8 mouse cellular contexts compared by ENCODE assay signal in the genomic region with DNA sequence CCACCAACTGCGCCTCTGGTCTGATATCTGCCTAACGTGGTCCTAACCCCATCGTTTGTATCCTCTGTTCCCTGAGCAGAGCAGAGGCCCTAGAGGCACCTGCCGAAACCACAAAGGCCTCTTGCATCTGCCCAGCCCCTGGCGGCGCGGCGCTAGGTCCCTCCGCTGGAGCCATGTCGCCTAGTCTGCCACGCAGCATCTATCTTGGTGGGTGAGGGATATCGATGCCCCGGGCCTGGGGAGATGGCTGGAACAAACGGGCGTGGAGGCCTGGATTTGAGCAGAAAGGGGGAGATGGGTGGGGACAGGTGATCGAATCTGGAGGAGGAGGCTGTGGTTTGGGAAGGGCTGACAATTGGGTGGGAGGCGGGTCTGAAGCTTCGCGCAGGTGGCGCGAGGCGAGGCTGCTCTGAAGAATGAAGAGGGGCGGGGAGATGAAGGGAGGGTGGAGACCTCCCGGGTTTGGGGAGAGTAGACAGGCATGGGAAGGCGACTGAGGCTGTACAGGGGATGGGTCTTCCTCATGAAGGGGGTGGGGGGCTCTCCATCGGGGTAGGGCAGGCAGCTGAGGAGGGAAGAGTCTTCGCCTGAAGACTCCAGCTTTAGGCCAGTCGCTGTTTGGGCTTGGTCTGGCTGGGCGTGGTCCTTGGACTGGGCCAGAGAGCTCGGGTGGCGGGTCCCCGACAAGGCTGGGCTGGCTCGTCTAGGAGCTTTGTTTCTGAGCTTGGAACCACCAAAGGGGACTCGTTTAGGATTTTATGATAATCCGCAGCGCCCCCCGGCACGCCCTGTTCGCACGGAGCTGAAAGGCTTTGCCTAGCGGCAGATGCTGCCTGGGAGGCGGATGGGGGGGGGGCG. TPM values are rescaled to one million over a fixed set of nuclear protein-coding genes. Genes with fewer than 3 reads are reported as not detected.
DNase-seq lines count a peak whose midpoint lies in the region; ATAC-seq and TF ChIP-seq lines count a peak whose summit lies in the region.

No protein-coding gene starts in this region.

- WGBS in heart, embryonic 12.5 days = 1% methylated on average over 42 of the region's 43 CpGs
- WGBS in neural tube, embryonic 12.5 days = under 1% methylated on average over 42 of the region's 43 CpGs

- H3K4me1 ChIP-seq in testis, adult 2 months (ENCODE audit: control insufficient read depth, insufficient read depth, low read length) = peaks cover 25% of the 10 kb centered on the region
- peaks cover 23% of the 10 kb centered on the region for H3K4me1 ChIP-seq in heart, embryonic 12.5 days (replicated peaks)
- H3K4me1 ChIP-seq in neural tube, embryonic 12.5 days = peaks cover 21% of the 10 kb centered on the region

- peak; percentile 5 for DNase-seq in adrenal gland, postnatal 10 days
- no peak for DNase-seq in adrenal gland, postnatal 4 days (ENCODE audit: low spot score in 2 of 2)
- DNase-seq in testis, postnatal 14 days (ENCODE audit: low spot score) = no peak
- peak; percentile 17 to 23 for DNase-seq in left cerebral cortex, postnatal 36 days (ENCODE audit: low spot score in 2 of 2)
- DNase-seq in natural killer cell, adult 2 months (ENCODE audit: low spot score in 2 of 2) = no peak

- H3K36me3 ChIP-seq in testis, adult 2 months (ENCODE audit: control insufficient read depth, insufficient read depth, low read length) = no peaks in the 10 kb centered on the region
- H3K36me3 ChIP-seq in heart, embryonic 12.5 days = no peaks in the 10 kb centered on the region
- H3K36me3 ChIP-seq in neural tube, embryonic 12.5 days = no peaks in the 10 kb centered on the region

- H3K27ac ChIP-seq in testis, adult 2 months (ENCODE audit: control insufficient read depth, insufficient read depth, low read depth, low read length) = no peak overlapping the region
- H3K27ac ChIP-seq in heart, embryonic 12.5 days (ENCODE audit: poor library complexity, severe bottlenecking) = no peak overlapping the region
- peak overlapping the region; percentile 68 for H3K27ac ChIP-seq in neural tube, embryonic 12.5 days

- intact Hi-C loops in left cerebral cortex, postnatal 36 days (cut with DNase I) = loop anchor here (5.0 to 10.0 kb wide), 2 partner anchors 85 to 202 kb away; a partner anchor contains a TSS

- ATAC-seq in heart, embryonic 12.5 days (ENCODE audit: insufficient number of reproducible peaks, low FRiP score) = peak; percentile 51; the same call in 1 of the 2 replicates
- peak; percentile 38 for ATAC-seq in neural tube, embryonic 12.5 days (ENCODE audit: low FRiP score, low read depth)

- no peak for TF ChIP-seq CTCF in testis, adult 2 months (IDR thresholded peaks at IDR 0.05; ENCODE audit: control insufficient read depth, insufficient read depth, insufficient replicate concordance, low read depth, low read length)

- peaks cover 7% of the 10 kb centered on the region for H3K27me3 ChIP-seq in testis, adult 2 months (ENCODE audit: control insufficient read depth, insufficient read depth, low read length)
- peaks cover 67% of the 10 kb centered on the region for H3K27me3 ChIP-seq in heart, embryonic 12.5 days (replicated peaks)
- H3K27me3 ChIP-seq in neural tube, embryonic 12.5 days (replicated peaks) = no peaks in the 10 kb centered on the region

- no peaks in the 10 kb centered on the region for H3K9me3 ChIP-seq in heart, embryonic 12.5 days (replicated peaks)
- H3K9me3 ChIP-seq in neural tube, embryonic 12.5 days = no peaks in the 10 kb centered on the region

- H3K4me3 ChIP-seq in testis, adult 2 months (ENCODE audit: control insufficient read depth, low read depth, low read length) = peak overlapping the region; percentile 86
- H3K4me3 ChIP-seq in heart, embryonic 12.5 days = peak overlapping the region; percentile 48
- H3K4me3 ChIP-seq in neural tube, embryonic 12.5 days = peak overlapping the region; percentile 76

- TF ChIP-seq POLR2A in testis, adult 2 months (IDR thresholded peaks at IDR 0.05; ENCODE audit: control insufficient read depth, low read depth, low read length) = no peak

- H3K4me2 ChIP-seq in heart, embryonic 12.5 days = peak overlapping the region; percentile 84
- peak overlapping the region; percentile 70 for H3K4me2 ChIP-seq in neural tube, embryonic 12.5 days (replicated peaks)

- peak overlapping the region; percentile 52 for H3K9ac ChIP-seq in heart, embryonic 12.5 days
- peak overlapping the region; percentile 88 for H3K9ac ChIP-seq in neural tube, embryonic 12.5 days

RNA-seq across cellular contexts. Expression of a gene that starts 1.3 kb away (rescaled TPM):
- total RNA-seq in adrenal gland, postnatal 10 days (2021) = 1 to 10 TPM; 4.5 to 8.8 TPM
- 10 to 100 TPM; 10.8 to 16.0 TPM for total RNA-seq in adrenal gland, postnatal 4 days (2021)
- polyA plus RNA-seq in testis, adult 2 months (2012; rRNA removed) = 73.0 and 78.9 TPM in 2 replicates
- polyA plus RNA-seq in heart, embryonic 12.5 days (2016; fragmentation: Nextera tagmentation; extraction: Ambion mirVana) = 3.6 and 4.4 TPM in 2 replicates
- total RNA-seq in left cerebral cortex, postnatal 36 days (2021) = 10 to 100 TPM; 21.6 to 30.1 TPM
- 138 and 150 TPM in 2 replicates for polyA plus RNA-seq in neural tube, embryonic 12.5 days (2016; fragmentation: Nextera tagmentation; extraction: Ambion mirVana)

RNA-seq across cellular contexts. Expression of a gene that starts 46.1 kb away (rescaled TPM):
- total RNA-seq in adrenal gland, postnatal 10 days (2021) = 10 to 100 TPM; 38.0 to 54.0 TPM
- total RNA-seq in adrenal gland, postnatal 4 days (2021) = 10 to 100 TPM; 61.3 to 62.0 TPM
- 5.8 and 6.3 TPM in 2 replicates for polyA plus RNA-seq in testis, adult 2 months (2012; rRNA removed)
- 264 and 282 TPM in 2 replicates for polyA plus RNA-seq in heart, embryonic 12.5 days (2016; fragmentation: Nextera tagmentation; extraction: Ambion mirVana)
- total RNA-seq in left cerebral cortex, postnatal 36 days (2021) = 1 to 10 TPM; 6.0 TPM
- polyA plus RNA-seq in neural tube, embryonic 12.5 days (2016; fragmentation: Nextera tagmentation; extraction: Ambion mirVana) = 210 and 233 TPM in 2 replicates

Comparison
In these comparisons a context has a peak if more than half of its experiments do, and no peak if none do; other contexts are left out.
1. DNase-seq: peak in adrenal gland, postnatal 10 days (single experiment) and left cerebral cortex, postnatal 36 days (2 of 2); none in adrenal gland, postnatal 4 days (0 of 2), testis, postnatal 14 days (single experiment) and natural killer cell, adult 2 months (0 of 2).
2. RNA of a gene that starts 46.1 kb away (total RNA-seq): 61.3 to 62.0 TPM in adrenal gland, postnatal 4 days and 38.0 to 54.0 TPM in adrenal gland, postnatal 10 days; 6.0 TPM in left cerebral cortex, postnatal 36 days; every median in the first group is over 4 times any median in the second.
3. Peak in every context shown above with its lines, with median percentiles within 50 percentile points of each other: H3K4me3 ChIP-seq.